Mouse (Mus musculus): Measurements from ENCODE around the gene Ccdc15. TPM values are rescaled to one million over a fixed set of nuclear protein-coding genes. Genes with fewer than 3 reads are reported as not detected.
A peak's percentile ranks its signal among the peaks of the same experiment; 100 is the strongest.

The Ccdc15 gene
- total RNA-seq, 2 experiments from 2014 or later = 12.9 to 20.4 TPM

DNA sequence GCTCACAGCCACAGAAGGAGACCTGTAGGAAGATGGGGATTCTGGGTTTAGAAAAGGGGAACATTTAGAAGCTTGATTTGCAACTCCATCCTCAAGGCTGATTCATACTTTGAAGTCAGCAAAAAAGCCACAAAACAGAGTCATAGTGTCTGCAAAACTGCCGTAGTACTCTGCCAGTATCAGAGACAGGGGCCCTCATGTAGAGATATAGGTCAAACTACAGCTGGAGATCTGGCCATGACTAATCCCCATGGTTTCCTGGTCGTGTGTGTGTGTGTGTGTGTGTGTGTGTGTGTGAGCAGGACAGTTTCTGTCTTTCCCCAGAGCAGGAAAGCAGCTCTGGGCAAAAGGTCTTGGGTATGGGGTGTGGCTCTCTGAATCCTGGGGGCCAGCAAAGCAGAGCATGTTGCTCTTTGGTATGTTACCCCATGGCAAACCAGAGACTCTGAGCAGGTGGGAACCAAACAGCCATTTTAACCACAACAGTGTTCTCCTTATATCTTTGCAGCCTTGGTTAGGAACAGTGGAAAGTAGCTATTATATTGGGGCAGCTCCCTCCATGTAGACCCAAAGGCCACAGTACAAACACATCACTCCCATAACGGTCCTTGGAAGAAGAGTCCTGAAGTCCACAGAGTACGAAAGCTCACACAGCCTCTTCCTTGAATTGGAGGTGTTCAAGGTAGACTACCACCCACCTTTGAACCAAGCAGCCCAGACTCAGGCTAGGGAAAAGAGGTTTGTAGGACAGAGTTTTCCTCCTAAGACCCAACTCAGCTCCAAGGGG lies 112.1 kb downstream of the Ccdc15 start:
- ATAC-seq (replicated peaks; ENCODE audit: poor library complexity) = 0 out of 2 replicates have a peak, but pooled peaks have one; percentile 26

DNA sequence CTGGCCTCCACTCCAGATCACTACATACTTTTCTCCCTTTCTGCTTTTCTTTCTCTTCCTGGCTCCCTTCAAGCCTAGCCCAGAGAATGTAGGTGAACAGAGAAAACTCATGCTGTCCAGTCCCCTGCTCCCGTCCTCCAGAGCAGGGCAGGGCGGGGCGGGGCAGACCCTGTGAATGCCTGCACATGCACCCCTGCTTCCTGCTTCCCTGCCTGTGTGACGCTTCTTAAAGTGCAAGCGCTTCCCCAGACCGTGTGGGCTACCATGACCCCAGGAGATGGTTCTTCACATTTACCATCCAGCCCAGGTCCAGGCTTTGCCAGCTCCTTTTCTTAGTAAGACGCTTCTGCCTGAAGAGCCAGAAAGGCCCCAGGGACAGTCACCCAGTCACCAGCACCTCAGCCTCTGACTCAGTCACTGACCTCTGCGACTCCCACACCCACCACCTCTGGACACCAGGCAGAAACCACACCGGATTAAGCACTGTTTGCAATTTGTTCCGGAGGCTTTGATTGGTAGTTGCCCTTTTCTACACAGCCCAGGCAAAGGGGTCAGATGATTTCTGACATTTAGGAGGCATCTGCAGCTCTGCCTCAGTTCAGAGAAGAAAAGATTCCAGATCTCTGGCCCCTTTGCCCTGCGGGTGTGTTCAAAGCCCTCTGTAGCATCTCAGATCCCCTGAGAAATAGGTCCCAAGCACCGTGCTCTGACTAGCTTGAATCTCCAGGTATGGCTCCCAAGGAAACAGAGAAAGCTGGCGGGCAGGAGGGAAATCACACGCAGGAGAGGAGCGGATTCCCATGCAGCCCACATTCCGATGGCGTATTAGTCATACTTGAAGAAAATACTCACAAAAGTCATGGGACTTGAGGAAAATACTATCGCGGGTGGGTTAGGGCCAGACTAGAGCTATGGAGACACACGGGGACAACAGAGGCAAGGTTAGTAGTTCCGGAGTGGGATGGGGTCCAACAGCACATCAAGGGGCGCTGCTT lies 115.7 kb downstream of the Ccdc15 start:
- no peak for ATAC-seq (replicated peaks; ENCODE audit: poor library complexity)

DNA sequence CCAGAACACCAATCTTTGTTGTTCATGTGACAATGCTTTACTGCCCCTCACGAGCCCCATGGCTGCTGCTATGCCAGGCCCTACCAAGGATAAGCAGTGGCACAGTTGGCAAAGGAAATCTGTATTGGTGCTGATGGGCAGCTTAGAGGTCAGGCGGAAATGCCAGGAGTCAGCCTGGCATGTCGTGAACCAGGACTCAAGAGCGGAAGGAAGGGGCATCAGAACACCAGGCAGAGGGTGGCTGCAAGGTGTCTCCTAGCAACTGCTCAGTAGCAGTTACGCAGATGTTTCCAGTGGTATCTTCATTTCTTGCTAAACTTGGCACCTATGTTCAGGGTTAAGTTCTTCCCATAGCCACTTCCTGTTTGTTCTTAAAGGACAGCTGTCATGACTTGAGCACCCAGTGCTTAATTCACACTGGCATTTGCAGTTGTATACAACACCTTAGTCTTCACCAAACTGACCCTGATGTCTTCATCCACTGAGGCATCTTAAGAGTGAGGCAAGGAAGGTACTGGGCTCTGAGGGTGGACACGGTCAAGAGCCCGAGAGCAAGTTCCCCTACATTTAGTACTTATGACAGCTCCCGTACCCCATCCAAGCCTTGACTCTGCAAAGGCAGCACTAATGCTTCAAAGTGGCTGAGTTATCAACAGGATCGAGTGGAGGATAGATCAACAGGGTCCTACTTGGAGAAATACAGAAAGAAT lies 117.6 kb downstream of the Ccdc15 start:
- ATAC-seq (replicated peaks; ENCODE audit: poor library complexity) = peak; percentile 55

DNA sequence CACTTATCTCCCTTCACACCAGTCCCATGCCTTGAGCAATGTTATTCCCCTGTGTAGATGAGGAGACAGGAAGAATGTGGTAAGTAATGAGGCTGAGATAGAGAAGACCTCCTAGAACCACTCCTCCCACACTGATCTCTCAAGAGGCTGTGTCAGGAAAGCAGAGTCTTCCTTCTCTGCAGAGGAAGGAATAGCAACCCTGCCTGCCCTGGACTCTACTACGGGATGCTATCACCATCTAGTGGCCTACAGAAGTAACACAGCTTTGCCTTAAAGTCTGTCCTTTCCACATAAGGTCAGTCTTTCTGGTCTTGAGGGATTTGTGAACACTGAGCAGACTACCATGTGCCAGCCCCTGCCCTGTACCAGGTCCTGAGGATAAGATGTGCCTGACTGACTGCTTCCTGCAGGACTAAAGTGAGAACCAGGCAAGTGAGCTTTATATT lies 118.3 kb downstream of the Ccdc15 start:
- ATAC-seq (replicated peaks; ENCODE audit: poor library complexity) = peak; percentile 92

Other genes starting within 250 kb of the Ccdc15 start
- gene Pknox2, start 201.0 kb downstream of the Ccdc15 start, total RNA-seq (2015) = 0.20 TPM in 1 of 2 replicates, not detected in the other
- not detected in 2 replicates for gene Pknox2, start 201.0 kb downstream of the Ccdc15 start, total RNA-seq (2017)
- gene Tmem218, start 140.2 kb downstream of the Ccdc15 start, total RNA-seq (2015) = 3.5 and 4.4 TPM in 2 replicates
- gene Tmem218, start 140.2 kb downstream of the Ccdc15 start, total RNA-seq (2017) = 4.2 and 5.3 TPM in 2 replicates
- gene Slc37a2, start 92.7 kb downstream of the Ccdc15 start, total RNA-seq (2015) = 0.15 and 0.37 TPM in 2 replicates
- gene Slc37a2, start 92.7 kb downstream of the Ccdc15 start, total RNA-seq (2017) = 0.37 and 0.50 TPM in 2 replicates
- gene Hepacam, start 18.9 kb upstream of the Ccdc15 start, total RNA-seq (2015) = not detected in 2 replicates
- gene Hepacam, start 18.9 kb upstream of the Ccdc15 start, total RNA-seq (2017) = not detected in 2 replicates
- gene Robo4, start 53.5 kb upstream of the Ccdc15 start, total RNA-seq (2015) = 0.17 and 0.86 TPM in 2 replicates
- gene Robo4, start 53.5 kb upstream of the Ccdc15 start, total RNA-seq (2017) = 0.30 TPM in 1 of 2 replicates, not detected in the other
- gene Robo3, start 84.8 kb upstream of the Ccdc15 start, total RNA-seq (2015) = 0.07 and 0.32 TPM in 2 replicates
- 0.10 TPM in 1 of 2 replicates, not detected in the other for gene Robo3, start 84.8 kb upstream of the Ccdc15 start, total RNA-seq (2017)
- 14.8 and 18.3 TPM in 2 replicates for gene Msantd2, start 140.9 kb upstream of the Ccdc15 start, total RNA-seq (2015)
- gene Msantd2, start 140.9 kb upstream of the Ccdc15 start, total RNA-seq (2017) = 21.9 and 40.8 TPM in 2 replicates
- 0.34 and 0.94 TPM in 2 replicates for gene Esam, start 179.6 kb upstream of the Ccdc15 start, total RNA-seq (2015)
- 0.29 and 0.57 TPM in 2 replicates for gene Esam, start 179.6 kb upstream of the Ccdc15 start, total RNA-seq (2017)
- not detected in 2 replicates for gene Vsig2, start 190.8 kb upstream of the Ccdc15 start, total RNA-seq (2015)
- gene Vsig2, start 190.8 kb upstream of the Ccdc15 start, total RNA-seq (2017) = not detected in 2 replicates
- gene Nrgn, start 204.5 kb upstream of the Ccdc15 start, total RNA-seq (2015) = 4.4 and 9.6 TPM in 2 replicates
- 0.54 and 3.5 TPM in 2 replicates for gene Nrgn, start 204.5 kb upstream of the Ccdc15 start, total RNA-seq (2017)
- gene Siae, start 207.3 kb upstream of the Ccdc15 start, total RNA-seq (2015) = 13.4 and 16.9 TPM in 2 replicates
- 9.4 and 11.8 TPM in 2 replicates for gene Siae, start 207.3 kb upstream of the Ccdc15 start, total RNA-seq (2017)

All from megakaryocyte progenitor cell, adult 5-6 weeks (primary cell).